In genomic region chr9:14089791-14090256, GRCm38 (mm10) we compare ENCODE assay signal across 8 mouse cellular contexts.
DNase-seq lines count a peak whose midpoint lies in the region; ATAC-seq lines count a peak whose summit lies in the region.

No protein-coding gene starts in this region.

- 71% methylated on average over 8 of the region's 8 CpGs for WGBS in kidney, embryonic 16.5 days
- WGBS in midbrain, embryonic 16.5 days: 43% methylated on average over 8 of the region's 8 CpGs

- H3K4me2 ChIP-seq in kidney, embryonic 16.5 days (replicated peaks; ENCODE audit: low read depth, low read length): no peak overlapping the region
- H3K4me2 ChIP-seq in midbrain, embryonic 16.5 days (ENCODE audit: low read length): no peak overlapping the region

- no peak overlapping the region for H3K27ac ChIP-seq in kidney, embryonic 16.5 days (ENCODE audit: low read length)
- H3K27ac ChIP-seq in midbrain, embryonic 16.5 days (ENCODE audit: low read length): no peak overlapping the region

- no peaks in the 10 kb centered on the region for H3K36me3 ChIP-seq in kidney, embryonic 16.5 days (ENCODE audit: insufficient read depth, low read length)
- H3K36me3 ChIP-seq in midbrain, embryonic 16.5 days (ENCODE audit: control insufficient read depth, insufficient read depth, low read length): no peaks in the 10 kb centered on the region

- peak; percentile 54 for DNase-seq in layer of hippocampus, adult 11-12 months (ENCODE audit: low spot score)
- DNase-seq in layer of hippocampus, adult 9-10 months (ENCODE audit: low spot score): no peak
- peak; percentile 44 for DNase-seq in adrenal gland, postnatal 25 days
- DNase-seq in gastrocnemius, postnatal 25 days: no peak
- no peak for DNase-seq in yolk sac, embryonic 10.5 days (ENCODE audit: low spot score)

- no peaks in the 10 kb centered on the region for H3K9me3 ChIP-seq in kidney, embryonic 16.5 days (ENCODE audit: low read length)
- H3K9me3 ChIP-seq in midbrain, embryonic 16.5 days (replicated peaks; ENCODE audit: control insufficient read depth, low read length, poor library complexity, severe bottlenecking): no peaks in the 10 kb centered on the region

- no peak overlapping the region for H3K9ac ChIP-seq in kidney, embryonic 16.5 days (replicated peaks; ENCODE audit: low read length)
- H3K9ac ChIP-seq in midbrain, embryonic 16.5 days (ENCODE audit: low read depth, low read length): no peak overlapping the region

- H3K27me3 ChIP-seq in kidney, embryonic 16.5 days (ENCODE audit: insufficient read depth, low read length): no peaks in the 10 kb centered on the region
- no peaks in the 10 kb centered on the region for H3K27me3 ChIP-seq in midbrain, embryonic 16.5 days (ENCODE audit: control insufficient read depth, insufficient read depth, low read depth, low read length)

- H3K4me3 ChIP-seq in kidney, embryonic 16.5 days (ENCODE audit: low read length): no peak overlapping the region
- H3K4me3 ChIP-seq in midbrain, embryonic 16.5 days (ENCODE audit: low read depth, low read length): no peak overlapping the region

- peak; percentile 44 for ATAC-seq in frontal cortex, adult (ENCODE audit: low TSS enrichment)
- peak; percentile 47; the same call in 1 of the 2 replicates for ATAC-seq in kidney, embryonic 16.5 days (ENCODE audit: low FRiP score, low TSS enrichment)
- ATAC-seq in midbrain, embryonic 16.5 days: peak; percentile 71

- H3K4me1 ChIP-seq in kidney, embryonic 16.5 days (ENCODE audit: insufficient read depth, low read length): 0 out of 2 replicates have a peak, but pooled peaks cover 4% of the 10 kb centered on the region
- H3K4me1 ChIP-seq in midbrain, embryonic 16.5 days (ENCODE audit: control insufficient read depth, insufficient read depth, low read length): no peaks in the 10 kb centered on the region

Comparison
In these comparisons a context has a peak if more than half of its experiments do, and no peak if none do; other contexts are left out.
1. DNase-seq: peak in layer of hippocampus, adult 11-12 months (single experiment) and adrenal gland, postnatal 25 days (single experiment); none in layer of hippocampus, adult 9-10 months (single experiment), gastrocnemius, postnatal 25 days (single experiment) and yolk sac, embryonic 10.5 days (single experiment).
2. Peak in every context shown above with its lines, with median percentiles within 50 percentile points of each other: ATAC-seq.